ENCODE assay signal across 17 mouse cellular contexts in the genomic region with DNA sequence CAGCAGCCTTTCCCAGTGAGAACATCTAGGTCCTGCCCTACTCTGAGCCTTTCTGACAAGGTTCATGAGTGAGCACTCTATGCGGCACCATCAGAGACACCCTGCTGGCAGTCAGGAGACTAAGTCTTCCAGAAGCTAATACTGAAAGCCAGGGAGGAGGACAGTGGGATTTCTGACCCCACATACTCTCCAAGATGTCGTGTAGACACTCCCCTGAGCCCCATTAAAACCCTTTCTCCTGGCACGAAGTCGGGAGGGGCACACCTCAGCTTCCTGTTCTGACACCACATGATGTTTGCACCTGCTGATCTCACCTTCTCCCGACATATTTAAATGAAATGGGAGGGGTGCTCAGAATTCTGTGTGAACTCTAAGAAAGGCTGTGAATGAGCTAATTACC.
"Had no signal": no experiment of that assay in that cellular context is flagged by ENCODE, and none has a peak within 500 bp of the region (broad histone marks: within the 10 kb centered on the region; RNA-seq: fewer than 3 reads in every experiment).

No protein-coding gene starts in this region.

- DNase-seq: left cerebral cortex, postnatal 4 days; liver; liver, embryonic 13.5 days; liver, postnatal 0 days; lung, adult 18-20 months; lung, adult 2 months; lung, embryonic 14.5 days; lung, postnatal 10 days; lung, postnatal 14 days; lung, postnatal 36 days; lung, postnatal 4 days; midbrain, embryonic 14.5 days had no signal

- ATAC-seq: liver, embryonic 12.5 days; liver, postnatal 0 days; lung, postnatal 0 days; midbrain, embryonic 13.5 days; midbrain, embryonic 15.5 days; midbrain, embryonic 16.5 days had no signal
